Mouse (Mus musculus) liver, embryonic 12.5 days (tissue): Measurements from ENCODE around the gene Tmprss6. TPM values are rescaled to one million over a fixed set of nuclear protein-coding genes. Genes with fewer than 3 reads are reported as not detected.

Source experiments
- ATAC-seq: fragments of 200-750 bp; cut with Nextera tagmentation; 2 replicates; pipeline ENCODE4 v1.8.0; 2017; ENCODE audit warnings: moderate number of reproducible peaks, mild to moderate bottlenecking, moderate library complexity
- H3K27ac ChIP-seq: fragments of 300-500 bp; sonication (generic); 2 replicates; pipeline ENCODE4 v1.5.1; 2016; ENCODE audit warnings: mild to moderate bottlenecking
- H3K27me3 ChIP-seq: fragments of 300-500 bp; sonication (generic); replicated peaks from 2 replicates; pipeline ENCODE4 v1.6.1; 2016; ENCODE audit warnings: mild to moderate bottlenecking, moderate library complexity
- H3K36me3 ChIP-seq: fragments of 300-500 bp; sonication (generic); 2 replicates; pipeline ENCODE4 v1.6.1; 2016; ENCODE audit warnings: mild to moderate bottlenecking, moderate library complexity
- H3K4me1 ChIP-seq: fragments of 300-500 bp; sonication (generic); 2 replicates; pipeline ENCODE4 v1.6.1; 2016
- H3K4me2 ChIP-seq: fragments of 300-500 bp; sonication (generic); 2 replicates; pipeline ENCODE4 v1.6.1; 2016; ENCODE audit warnings: mild to moderate bottlenecking, moderate library complexity
- H3K4me3 ChIP-seq: fragments of 300-500 bp; sonication (generic); 2 replicates; pipeline ENCODE4 v1.5.1; 2016; ENCODE audit warnings: mild to moderate bottlenecking, moderate library complexity
- H3K9ac ChIP-seq: fragments of 300-500 bp; sonication (generic); 2 replicates; pipeline ENCODE4 v1.6.1; 2016; ENCODE audit warnings: mild to moderate bottlenecking, moderate library complexity
- H3K9me3 ChIP-seq: fragments of 300-500 bp; sonication (generic); replicated peaks from 2 replicates; pipeline ENCODE4 v1.6.1; 2016; ENCODE audit warnings: mild to moderate bottlenecking, moderate library complexity
- WGBS: fragments of 180-500 bp; shearing (Covaris S2); methylation state at CpG from one replicate; pipeline ENCODE4 v1.1.7; 2016; ENCODE audit not compliant: insufficient replicate concordance; 5-methylcytosine and 5-hydroxymethylcytosine counted together
- polyA plus RNA-seq: library from polyadenylated mRNA; unstranded; fragments of >200 nt; fragmentation: Nextera tagmentation; extraction: Ambion mirVana; gene quantifications from 2 replicates; pipeline ENCODE4 v1.2.1, GENCODE M21; 2016

Gene Tmprss6
- polyA plus RNA-seq, 1 experiment from 2014 or later = 6.7 TPM

- Histone ChIP-seq H3K4me3 (peak overlapping the region; percentile 54), H3K27ac (no peak overlapping the region), H3K9me3 (no peaks in the 10 kb centered on the region), H3K4me1 (peaks cover 8% of the 10 kb centered on the region), H3K9ac (no peak overlapping the region), H3K27me3 (peaks cover 75% of the 10 kb centered on the region), H3K4me2 (peak overlapping the region; percentile 60), H3K36me3 (peaks cover 9% of the 10 kb centered on the region; the same call in 1 of the 2 replicates)
- no peak for ATAC-seq
- WGBS = 27% methylated on average over 3 of the region's 3 CpGs
Observed at GRCm38 (mm10) chr15:78429139-78429459, 39.3 kb downstream of the Tmprss6 start.

GRCm38 (mm10) chr15:78428391-78429138, 39.9 kb downstream of the Tmprss6 start, which contains the start of gene Kctd17:
TSS of gene Kctd17 (plus strand) at chr15:78428564.
- Histone ChIP-seq H3K4me3 (peak within 1 kb of the TSS; percentile 54), H3K36me3 (peaks cover 5% of the 10 kb centered on the region; the same call in 1 of the 2 replicates), H3K27ac (no peak within 1 kb of the TSS), H3K9ac (no peak within 1 kb of the TSS), H3K27me3 (peaks cover 80% of the 10 kb centered on the region), H3K4me1 (peaks cover 8% of the 10 kb centered on the region), H3K4me2 (peak within 1 kb of the TSS; percentile 60), H3K9me3 (no peaks in the 10 kb centered on the region)
- ATAC-seq = peak; percentile 29
- WGBS = 4% methylated on average over 51 of the region's 52 CpGs

GRCm38 (mm10) chr15:78425230-78425629, 43.2 kb downstream of the Tmprss6 start:
- H3K4me3 ChIP-seq = no peak overlapping the region
- WGBS = 52% methylated on average over 4 of the region's 4 CpGs
- H3K9me3 ChIP-seq = no peaks in the 10 kb centered on the region
- H3K9ac ChIP-seq = no peak overlapping the region
- H3K36me3 ChIP-seq = no peaks in the 10 kb centered on the region
- peaks cover 97% of the 10 kb centered on the region for H3K27me3 ChIP-seq
- no peak overlapping the region for H3K4me2 ChIP-seq
- H3K4me1 ChIP-seq = peaks cover 14% of the 10 kb centered on the region
- no peak overlapping the region for H3K27ac ChIP-seq
- no peak for ATAC-seq

- Histone ChIP-seq H3K9ac (no peak overlapping the region), H3K36me3 (no peaks in the 10 kb centered on the region), H3K9me3 (no peaks in the 10 kb centered on the region), H3K27me3 (peaks cover 96% of the 10 kb centered on the region), H3K4me2 (no peak overlapping the region), H3K4me1 (peaks cover 14% of the 10 kb centered on the region), H3K4me3 (no peak overlapping the region), H3K27ac (no peak overlapping the region)
- 12% methylated on average over 11 of the region's 11 CpGs for WGBS
- 0 out of 2 replicates have a peak, but pooled peaks have one; percentile 8 for ATAC-seq
Observed at GRCm38 (mm10) chr15:78424507-78424906, 43.9 kb downstream of the Tmprss6 start.

- H3K4me3 ChIP-seq = no peak overlapping the region
- peaks cover 86% of the 10 kb centered on the region for H3K27me3 ChIP-seq
- ATAC-seq = peak; percentile 70
- H3K9me3 ChIP-seq = no peaks in the 10 kb centered on the region
- peak overlapping the region; percentile 19; the same call in 1 of the 2 replicates for H3K9ac ChIP-seq
- peak overlapping the region; percentile 44 for H3K4me2 ChIP-seq
- H3K36me3 ChIP-seq = no peaks in the 10 kb centered on the region
- H3K27ac ChIP-seq = no peak overlapping the region
- 19% methylated on average over 16 of the region's 16 CpGs for WGBS
- peaks cover 22% of the 10 kb centered on the region for H3K4me1 ChIP-seq
Observed at GRCm38 (mm10) chr15:78422046-78422956, 46.1 kb downstream of the Tmprss6 start.

- no peak for ATAC-seq
Observed at GRCm38 (mm10) chr15:78420395-78420794, 48.0 kb downstream of the Tmprss6 start.

GRCm38 (mm10) chr15:78416937-78417336, 51.5 kb downstream of the Tmprss6 start:
- Histone ChIP-seq H3K4me2 (no peak overlapping the region), H3K27ac (peak overlapping the region; percentile 43), H3K9ac (no peak overlapping the region), H3K4me3 (no peak overlapping the region), H3K9me3 (no peaks in the 10 kb centered on the region), H3K36me3 (peaks cover 28% of the 10 kb centered on the region), H3K27me3 (peaks cover 38% of the 10 kb centered on the region), H3K4me1 (peaks cover 66% of the 10 kb centered on the region)
- WGBS = 55% methylated on average over 4 of the region's 4 CpGs
- ATAC-seq = no peak

More at GRCm38 (mm10) chr15:78420395-78420794, 48.0 kb downstream of the Tmprss6 start:
- Histone ChIP-seq H3K4me1 (peaks cover 40% of the 10 kb centered on the region), H3K4me2 (no peak overlapping the region), H3K27me3 (peaks cover 66% of the 10 kb centered on the region), H3K4me3 (no peak overlapping the region), H3K9ac (no peak overlapping the region), H3K27ac (no peak overlapping the region), H3K9me3 (no peaks in the 10 kb centered on the region), H3K36me3 (0 out of 2 replicates have a peak, but pooled peaks cover 3% of the 10 kb centered on the region)
- 58% methylated on average over 13 of the region's 13 CpGs for WGBS

- Histone ChIP-seq H3K36me3 (peaks cover 47% of the 10 kb centered on the region), H3K4me3 (no peak overlapping the region), H3K4me1 (peaks cover 89% of the 10 kb centered on the region), H3K9ac (peak overlapping the region; percentile 72), H3K4me2 (peak overlapping the region; percentile 65), H3K27ac (peak overlapping the region; percentile 97), H3K27me3 (peaks cover 39% of the 10 kb centered on the region), H3K9me3 (no peaks in the 10 kb centered on the region)
- no peak for ATAC-seq
- 89% methylated on average over 8 of the region's 8 CpGs for WGBS
Observed at GRCm38 (mm10) chr15:78414157-78414556, 54.3 kb downstream of the Tmprss6 start.

- peaks cover 47% of the 10 kb centered on the region for H3K36me3 ChIP-seq
- 26% methylated on average over 1 of the region's 1 CpGs for WGBS
- peaks cover 93% of the 10 kb centered on the region for H3K4me1 ChIP-seq
- H3K9ac ChIP-seq = peak overlapping the region; percentile 72
- peak overlapping the region; percentile 97 for H3K27ac ChIP-seq
- peak overlapping the region; percentile 20; the same call in 1 of the 2 replicates for H3K4me3 ChIP-seq
- H3K9me3 ChIP-seq = no peaks in the 10 kb centered on the region
- H3K27me3 ChIP-seq = peaks cover 39% of the 10 kb centered on the region
- H3K4me2 ChIP-seq = peak overlapping the region; percentile 65
- ATAC-seq = peak; percentile 40
Observed at GRCm38 (mm10) chr15:78413719-78414117, 54.7 kb downstream of the Tmprss6 start.

- ATAC-seq = peak; percentile 94
- Histone ChIP-seq H3K27ac (peak overlapping the region; percentile 97), H3K4me3 (peak overlapping the region; percentile 20; the same call in 1 of the 2 replicates), H3K27me3 (peaks cover 40% of the 10 kb centered on the region), H3K4me1 (peaks cover 95% of the 10 kb centered on the region), H3K9ac (peak overlapping the region; percentile 72), H3K4me2 (peak overlapping the region; percentile 65), H3K36me3 (peaks cover 47% of the 10 kb centered on the region), H3K9me3 (no peaks in the 10 kb centered on the region)
- 24% methylated on average over 14 of the region's 14 CpGs for WGBS
Observed at GRCm38 (mm10) chr15:78413083-78413718, 55.2 kb downstream of the Tmprss6 start.

GRCm38 (mm10) chr15:78409570-78410052, 58.8 kb downstream of the Tmprss6 start:
- Histone ChIP-seq H3K4me1 (peaks cover 88% of the 10 kb centered on the region), H3K4me2 (peak overlapping the region; percentile 93), H3K36me3 (peaks cover 37% of the 10 kb centered on the region), H3K27ac (peak overlapping the region; percentile 97), H3K4me3 (peak overlapping the region; percentile 38), H3K27me3 (peaks cover 42% of the 10 kb centered on the region), H3K9ac (peak overlapping the region; percentile 52), H3K9me3 (no peaks in the 10 kb centered on the region)
- ATAC-seq = no peak
- WGBS = 32% methylated on average over 12 of the region's 12 CpGs
